Mouse (Mus musculus) B cell, adult 62 days (primary cell): ENCODE results near the gene Fam71e1. TPM values are rescaled to one million over a fixed set of nuclear protein-coding genes. Genes with fewer than 3 reads are reported as not detected.

Experiments used
- total RNA-seq: library from RNA; stranded (reverse); gene quantifications from 4 replicates; pipeline ENCODE4 v1.2.4, GENCODE M21; 2023

Fam71e1 gene
- 10.1 to 16.1 TPM (median 11.9 TPM) in 4 replicates for total RNA-seq

GRCm38 (mm10) chr7:44495992-44496770 is at the start of gene Fam71e1, which contains the start of gene Emc10:
Fam71e1 (plus strand) TSS chr7:44496581.
Emc10 (minus strand) TSS chr7:44496529.

GRCm38 (mm10) chr7:44465111-44465510 is 31.3 kb upstream of the Fam71e1 start, which contains the start of gene Aspdh:
Aspdh (plus strand) TSS chr7:44465391.

GRCm38 (mm10) chr7:44467811-44468411 is 28.5 kb upstream of the Fam71e1 start, which contains the start of gene Josd2:
Josd2 (plus strand) TSS chr7:44467980.

GRCm38 (mm10) chr7:44524502-44524901 is 28.1 kb downstream of the Fam71e1 start, which contains the start of gene Mybpc2:
Mybpc2 (minus strand) TSS chr7:44524656.

GRCm38 (mm10) chr7:44531946-44532732 is 35.8 kb downstream of the Fam71e1 start, which contains the start of gene Spib:
Spib (minus strand) TSS chr7:44532071.

GRCm38 (mm10) chr7:44548497-44549087 is 52.2 kb downstream of the Fam71e1 start, which contains the start of gene Pold1:
Pold1 (minus strand) TSS chr7:44548849.

Other genes starting within 250 kb of the Fam71e1 start
- 0.81 to 2.1 TPM (median 1.7 TPM) in 4 replicates for gene 1700028J19Rik, start 249.9 kb upstream of the Fam71e1 start, total RNA-seq
- 172 to 193 TPM (median 186 TPM) in 4 replicates for gene 2410002F23Rik, start 249.9 kb upstream of the Fam71e1 start, total RNA-seq
- not detected in 4 replicates for gene Acp4, start 239.2 kb upstream of the Fam71e1 start, total RNA-seq
- not detected in 4 replicates for gene Gm15517, start 235.1 kb upstream of the Fam71e1 start, total RNA-seq
- 1.7 to 2.6 TPM (median 2.3 TPM) in 4 replicates for gene Clec11a, start 189.7 kb upstream of the Fam71e1 start, total RNA-seq
- 37.6 to 51.0 TPM (median 41.9 TPM) in 4 replicates for gene Shank1, start 186.3 kb upstream of the Fam71e1 start, total RNA-seq
- not detected in 4 replicates for gene Syt3, start 112.5 kb upstream of the Fam71e1 start, total RNA-seq
- gene 1700008O03Rik, start 110.8 kb upstream of the Fam71e1 start, total RNA-seq = not detected in 4 replicates
- gene Lrrc4b, start 67.6 kb upstream of the Fam71e1 start, total RNA-seq = not detected in 4 replicates
- gene Aspdh, start 31.2 kb upstream of the Fam71e1 start, total RNA-seq = not detected in 4 replicates
- gene Josd2, start 28.6 kb upstream of the Fam71e1 start, total RNA-seq = 52.2 to 62.7 TPM (median 54.5 TPM) in 4 replicates
- gene Emc10, start 52 bp upstream of the Fam71e1 start, total RNA-seq = 68.3 to 80.4 TPM (median 71.3 TPM) in 4 replicates
- 14.6 to 19.3 TPM (median 15.8 TPM) in 4 replicates for gene Mybpc2, start 28.1 kb downstream of the Fam71e1 start, total RNA-seq
- gene Spib, start 35.5 kb downstream of the Fam71e1 start, total RNA-seq = 425 to 467 TPM (median 446 TPM) in 4 replicates
- 148 to 155 TPM (median 150 TPM) in 4 replicates for gene Pold1, start 52.3 kb downstream of the Fam71e1 start, total RNA-seq
- 391 to 409 TPM (median 403 TPM) in 4 replicates for gene Nr1h2, start 57.4 kb downstream of the Fam71e1 start, total RNA-seq
- 536 to 582 TPM (median 560 TPM) in 4 replicates for gene Napsa, start 75.8 kb downstream of the Fam71e1 start, total RNA-seq
- 24.2 to 30.1 TPM (median 26.7 TPM) in 4 replicates for gene Kcnc3, start 94.1 kb downstream of the Fam71e1 start, total RNA-seq
- gene Myh14, start 174.3 kb downstream of the Fam71e1 start, total RNA-seq = 0.27 TPM in 1 of 4 replicates, not detected in the others
- gene Izumo2, start 212.2 kb downstream of the Fam71e1 start, total RNA-seq = not detected in 4 replicates